Mouse (Mus musculus) liver, adult 2 months (tissue): ENCODE data around the gene Ptprb.

Source experiments
- CTCF ChIP-seq: fragments of 200-500 bp; IDR thresholded peaks from 2 replicates; pipeline ENCODE4 v1.5.1; 2011; ENCODE audit warnings: low read depth, low read length, control low read depth
- POLR2A ChIP-seq: fragments of 200-500 bp; IDR thresholded peaks from 2 replicates; pipeline ENCODE4 v1.6.1; 2011; ENCODE audit warnings: low read length, control low read depth; ENCODE audit not compliant: insufficient read depth; ENCODE audit errors: extremely low read depth

DNA sequence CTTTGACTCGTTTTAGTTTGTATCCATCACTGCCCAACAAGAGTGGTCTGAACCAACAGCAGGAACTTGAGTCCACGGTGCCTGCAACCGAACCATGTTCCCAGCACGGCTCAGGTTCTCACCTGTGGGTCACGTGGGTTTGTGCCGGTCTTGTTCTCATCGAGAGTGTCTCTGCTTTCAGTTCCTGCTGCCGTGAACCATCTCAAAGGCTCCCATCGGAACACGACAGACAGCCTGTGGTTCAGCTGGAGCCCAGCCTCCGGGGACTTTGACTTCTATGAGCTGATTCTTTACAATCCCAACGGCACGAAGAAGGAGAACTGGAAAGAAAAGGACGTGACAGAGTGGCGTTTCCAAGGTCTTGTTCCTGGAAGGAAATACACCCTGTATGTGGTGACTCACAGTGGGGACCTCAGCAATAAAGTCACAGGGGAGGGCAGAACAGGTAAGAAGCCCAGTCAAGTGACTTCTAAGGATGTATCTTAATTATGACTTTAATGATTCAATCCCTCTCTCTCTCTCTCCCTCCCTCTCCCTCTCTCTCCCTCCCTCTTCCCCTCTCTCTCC is 71.4 kb downstream of the Ptprb start:
- TF ChIP-seq CTCF, result no peak
- no peak for TF ChIP-seq POLR2A
